ENCODE assay signal across 10 mouse cellular contexts in genomic region chr11:119024260-119024659, GRCm38 (mm10). TPM values are rescaled to one million over a fixed set of nuclear protein-coding genes. Genes with fewer than 3 reads are reported as not detected.
A peak's percentile ranks its signal among the peaks of the same experiment; 100 is the strongest.
DNase-seq lines count a peak whose midpoint lies in the region; ATAC-seq and TF ChIP-seq lines count a peak whose summit lies in the region.
"Had no signal": no experiment of that assay in that cellular context is flagged by ENCODE, and none has a peak within 500 bp of the region (broad histone marks: within the 10 kb centered on the region; RNA-seq: fewer than 3 reads in every experiment).

No protein-coding gene starts in this region.

- peaks cover 46% of the 10 kb centered on the region for H3K4me1 ChIP-seq in embryonic facial prominence, embryonic 13.5 days

- WGBS in embryonic facial prominence, embryonic 13.5 days: 2% methylated on average over 7 of the region's 7 CpGs

- peak overlapping the region; percentile 98 for H3K9ac ChIP-seq in embryonic facial prominence, embryonic 13.5 days

- peaks cover 38% of the 10 kb centered on the region for H3K36me3 ChIP-seq in embryonic facial prominence, embryonic 13.5 days
- H3K36me3 ChIP-seq in myocyte (ENCODE audit: control insufficient read depth, insufficient read depth): peaks cover 4% of the 10 kb centered on the region

- H3K79me2 ChIP-seq in myocyte (ENCODE audit: control insufficient read depth, insufficient read depth): peaks cover 20% of the 10 kb centered on the region

- H3K4me2 ChIP-seq in embryonic facial prominence, embryonic 13.5 days: peak overlapping the region; percentile 92
- peak overlapping the region; percentile 88 for H3K4me2 ChIP-seq in myocyte (ENCODE audit: low read depth)

- H3K27me3 ChIP-seq in embryonic facial prominence, embryonic 13.5 days: 0 out of 2 replicates have a peak, but pooled peaks cover 5% of the 10 kb centered on the region
- H3K27me3 ChIP-seq in myocyte (ENCODE audit: control insufficient read depth, insufficient read depth, insufficient read length): no peaks in the 10 kb centered on the region

- peak; percentile 56 for DNase-seq in kidney, adult 9 months
- DNase-seq in kidney, adult 8-10 months: no peak
- peak; percentile 28 for DNase-seq in kidney, postnatal 10 days
- no peak for DNase-seq in left cerebral cortex, adult 11 months (ENCODE audit: low spot score)
- DNase-seq in left cerebral cortex, postnatal 14 days (ENCODE audit: low spot score in 2 of 2): no peak
- no peak for DNase-seq in ovary, postnatal 36 days (ENCODE audit: low spot score)

- H3ac ChIP-seq in myocyte (ENCODE audit: control insufficient read depth, insufficient read length): peak overlapping the region; percentile 54

- no peaks in the 10 kb centered on the region for H3K9me3 ChIP-seq in embryonic facial prominence, embryonic 13.5 days

- ATAC-seq in embryonic facial prominence, embryonic 13.5 days (ENCODE audit: insufficient number of reproducible peaks, insufficient read depth, low FRiP score, low TSS enrichment, low read depth): no peak

- H3K27ac ChIP-seq in embryonic facial prominence, embryonic 13.5 days: peak overlapping the region; percentile 97

- H3K4me3 ChIP-seq in embryonic facial prominence, embryonic 13.5 days: peak overlapping the region; percentile 98
- peak overlapping the region; percentile 57 for H3K4me3 ChIP-seq in myocyte

- TF ChIP-seq POLR2A in myocyte (IDR thresholded peaks at IDR 0.05; ENCODE audit: insufficient read length, low read depth): no peak

- intact Hi-C loops in left cerebral cortex, postnatal 14 days (cut with DNase I): no loop called here

TF ChIP-seq in myocyte, 11 proteins besides CTCF, POLR2A, EP300 and RAD21:
- TF ChIP-seq CEBPB (IDR thresholded peaks at IDR 0.05; ENCODE audit: insufficient read depth, poor library complexity, severe bottlenecking) (no peak), MAX (IDR thresholded peaks at IDR 0.05; ENCODE audit: low read depth) (no peak), SRF (IDR thresholded peaks at IDR 0.05; ENCODE audit: control insufficient read depth, insufficient read length, low read depth) (no peak), REST (IDR thresholded peaks at IDR 0.05; ENCODE audit: insufficient read depth, insufficient read length) (no peak), MYOD1 (IDR thresholded peaks at IDR 0.05; ENCODE audit: control insufficient read depth in 1 of 3, insufficient read length in 2 of 3, low read depth in 2 of 3) (no peak)

RNA-seq across cellular contexts. Expression of gene Cbx2, which starts 1.5 kb away (rescaled TPM):
- polyA plus RNA-seq in embryonic facial prominence, embryonic 13.5 days (2015; fragmentation: Nextera tagmentation; extraction: Ambion mirVana): 54.4 and 64.8 TPM in 2 replicates
- polyA plus RNA-seq in myocyte (2012; fragmentation: generic; extraction: Trizol): 10.2 TPM
- 1 to 10 TPM; 2.4 to 3.4 TPM for total RNA-seq in left cerebral cortex, postnatal 14 days (2021)

RNA-seq across cellular contexts. Expression of gene Cbx8, which starts 16.5 kb away (rescaled TPM):
- polyA plus RNA-seq in embryonic facial prominence, embryonic 13.5 days (2015; fragmentation: Nextera tagmentation; extraction: Ambion mirVana): 6.8 and 10.7 TPM in 2 replicates
- polyA plus RNA-seq in myocyte (2012; fragmentation: generic; extraction: Trizol): 4.9 TPM
- total RNA-seq in left cerebral cortex, postnatal 14 days (2021): 10 to 100 TPM; 12.9 to 15.4 TPM

RNA-seq across cellular contexts. Expression of gene Enpp7, which starts 36.3 kb away (rescaled TPM):
- polyA plus RNA-seq in embryonic facial prominence, embryonic 13.5 days (2015; fragmentation: Nextera tagmentation; extraction: Ambion mirVana): not detected in 2 replicates
- polyA plus RNA-seq in myocyte (2012; fragmentation: generic; extraction: Trizol): not detected
- not detected for total RNA-seq in left cerebral cortex, postnatal 14 days (2021)
- total RNA-seq: heart, adult 18-20 months had no signal
- polyA plus RNA-seq: spleen, adult 2 months had no signal

Comparison
In these comparisons a context has a peak if more than half of its experiments do, and no peak if none do; other contexts are left out.
1. DNase-seq: peak in kidney, adult 9 months (single experiment) and kidney, postnatal 10 days (single experiment); none in kidney, adult 8-10 months (0 of 2), left cerebral cortex, adult 11 months (single experiment), left cerebral cortex, postnatal 14 days (0 of 2) and ovary, postnatal 36 days (single experiment).